Mouse (Mus musculus) forebrain, postnatal 0 days (tissue): ENCODE results near the gene Tulp3. TPM values are rescaled to one million over a fixed set of nuclear protein-coding genes. Genes with fewer than 3 reads are reported as not detected.

Experiments used
- ATAC-seq: fragments of 200-750 bp; cut with Nextera tagmentation; 2 replicates; pipeline ENCODE4 v1.8.0; 2017; ENCODE audit warnings: mild to moderate bottlenecking, moderate library complexity
- DNase-seq: peaks from one replicate; pipeline ENCODE4 v3.0.0-alpha.2; 2015
- H3K27ac ChIP-seq: fragments of 300-500 bp; sonication (generic); 2 replicates; pipeline ENCODE4 v1.5.1; 2014; ENCODE audit warnings: low read depth, mild to moderate bottlenecking, antibody characterized with exemption, low read length, moderate library complexity, mixed read lengths
- H3K27me3 ChIP-seq: fragments of 300-500 bp; sonication (generic); 2 replicates; pipeline ENCODE4 v1.6.1; 2014; ENCODE audit warnings: mild to moderate bottlenecking, low read length, mixed read lengths; ENCODE audit not compliant: insufficient read depth
- H3K36me3 ChIP-seq: fragments of 300-500 bp; sonication (generic); 2 replicates; pipeline ENCODE4 v1.6.1; 2014; ENCODE audit warnings: mild to moderate bottlenecking, moderate library complexity; ENCODE audit not compliant: insufficient read depth
- H3K4me1 ChIP-seq: fragments of 300-500 bp; sonication (generic); 2 replicates; pipeline ENCODE4 v1.6.1; 2014; ENCODE audit warnings: antibody characterized with exemption; ENCODE audit not compliant: insufficient read depth
- H3K4me2 ChIP-seq: fragments of 300-500 bp; sonication (generic); 2 replicates; pipeline ENCODE4 v1.6.1; 2014; ENCODE audit warnings: low read depth, mild to moderate bottlenecking, moderate library complexity
- H3K4me3 ChIP-seq: fragments of 300-500 bp; sonication (generic); 2 replicates; pipeline ENCODE4 v1.5.1; 2014; ENCODE audit warnings: low read depth, low read length, mixed read lengths
- H3K9ac ChIP-seq: fragments of 300-500 bp; sonication (generic); 2 replicates; pipeline ENCODE4 v1.6.1; 2014; ENCODE audit warnings: mild to moderate bottlenecking
- H3K9me3 ChIP-seq: fragments of 300-500 bp; sonication (generic); 2 replicates; pipeline ENCODE4 v1.6.1; 2016; ENCODE audit warnings: low read length
- CTCF ChIP-seq: sonication (generic); IDR thresholded peaks from 2 replicates; pipeline ENCODE4 v1.5.1; 2016; ENCODE audit warnings: antibody characterized with exemption, control low read depth, low read depth
- WGBS: fragments of 180-500 bp; shearing (Covaris S2); extraction: QIAGEN DNeasy Blood & Tissue Kit; methylation state at CpG from one replicate; pipeline ENCODE4 v1.1.7; 2014; 5-methylcytosine and 5-hydroxymethylcytosine counted together
- polyA plus RNA-seq: library from polyadenylated mRNA; unstranded; fragments of >200 nt; fragmentation: Nextera tagmentation; extraction: Ambion mirVana; gene quantifications from 2 replicates; pipeline ENCODE4 v1.2.1, GENCODE M21; 2015
- total RNA-seq: library from RNA; depleted of rRNA; stranded (reverse); fragments of >200 nt; gene quantifications from 2 replicates; pipeline ENCODE4 v1.2.3, GENCODE M21; 2014; rRNA removed

Tulp3 gene
- 12.6 and 13.5 TPM in 2 replicates for total RNA-seq
- 8.1 and 11.0 TPM in 2 replicates for polyA plus RNA-seq

DNA sequence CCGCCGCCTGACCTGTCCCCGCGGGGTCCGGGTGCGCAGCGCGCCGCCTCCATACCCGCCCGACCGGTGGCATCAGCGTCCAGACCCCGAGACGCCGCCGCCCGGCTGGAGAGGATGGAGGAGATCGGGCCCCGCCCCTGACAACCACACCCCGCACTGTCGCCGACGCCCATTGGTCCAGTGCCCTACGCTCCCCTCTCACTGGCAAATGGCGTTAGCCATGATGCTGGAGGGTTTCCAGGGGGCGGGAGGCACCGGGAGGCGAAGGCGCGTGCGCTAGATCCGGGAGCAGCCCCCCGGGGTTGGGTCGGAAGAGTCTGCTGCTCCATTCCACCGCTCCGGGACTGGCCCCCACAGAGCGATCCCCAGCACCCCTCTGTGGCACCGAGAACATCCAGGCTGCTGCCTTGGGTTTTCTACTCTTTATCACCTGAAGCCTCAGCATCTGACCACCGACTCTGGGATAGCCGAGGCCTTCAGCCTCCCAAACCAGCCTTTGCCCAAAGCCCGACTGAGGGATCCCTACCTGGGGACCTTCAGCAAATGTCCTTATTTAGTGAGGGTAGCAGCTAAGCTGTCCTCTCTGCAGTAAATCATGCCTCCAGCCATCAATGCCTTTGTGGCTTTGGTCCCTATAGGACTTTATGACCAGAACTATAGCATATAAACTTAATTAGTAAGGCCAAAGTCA, at the start of gene Tulp3:
Gene Tulp3 (minus strand): TSS at position 126 of the 691 bp plus-strand sequence.
- H3K27ac ChIP-seq: peak within 1 kb of the TSS; percentile 89
- TF ChIP-seq CTCF: no peak
- peaks cover 10% of the 10 kb centered on the region for H3K36me3 ChIP-seq
- H3K4me1 ChIP-seq: peaks cover 8% of the 10 kb centered on the region
- DNase-seq (peak; percentile 99), ATAC-seq (peak; percentile 98)
- H3K9ac ChIP-seq: peak within 1 kb of the TSS; percentile 79
- H3K4me2 ChIP-seq: peak within 1 kb of the TSS; percentile 66
- no peaks in the 10 kb centered on the region for H3K27me3 ChIP-seq
- 1% methylated on average over 37 of the region's 42 CpGs for WGBS
- no peaks in the 10 kb centered on the region for H3K9me3 ChIP-seq
- H3K4me3 ChIP-seq: peak within 1 kb of the TSS; percentile 73

DNA sequence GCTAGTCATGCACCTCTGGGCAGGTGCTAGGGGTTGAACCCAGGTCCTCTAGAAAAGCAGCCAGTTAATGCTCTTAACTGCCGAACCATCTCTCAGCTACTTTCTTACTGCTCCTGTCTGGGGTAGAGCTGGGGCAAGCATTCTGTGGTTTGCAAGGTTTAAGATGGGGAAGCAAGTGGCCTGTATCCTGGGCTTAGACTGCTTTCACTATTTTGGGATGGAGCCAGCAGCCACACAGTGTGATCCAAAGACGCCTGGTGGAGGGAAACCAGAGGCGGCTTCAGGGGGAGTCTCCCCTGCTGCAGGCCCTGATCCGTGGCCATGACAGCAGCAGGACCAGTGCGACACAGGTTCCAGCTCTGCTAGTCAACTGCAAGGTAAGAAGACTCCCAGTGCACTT, 49.1 kb upstream of the Tulp3 start:
- 0 out of 2 replicates have a peak, but pooled peaks cover 5% of the 10 kb centered on the region for H3K4me1 ChIP-seq

DNA sequence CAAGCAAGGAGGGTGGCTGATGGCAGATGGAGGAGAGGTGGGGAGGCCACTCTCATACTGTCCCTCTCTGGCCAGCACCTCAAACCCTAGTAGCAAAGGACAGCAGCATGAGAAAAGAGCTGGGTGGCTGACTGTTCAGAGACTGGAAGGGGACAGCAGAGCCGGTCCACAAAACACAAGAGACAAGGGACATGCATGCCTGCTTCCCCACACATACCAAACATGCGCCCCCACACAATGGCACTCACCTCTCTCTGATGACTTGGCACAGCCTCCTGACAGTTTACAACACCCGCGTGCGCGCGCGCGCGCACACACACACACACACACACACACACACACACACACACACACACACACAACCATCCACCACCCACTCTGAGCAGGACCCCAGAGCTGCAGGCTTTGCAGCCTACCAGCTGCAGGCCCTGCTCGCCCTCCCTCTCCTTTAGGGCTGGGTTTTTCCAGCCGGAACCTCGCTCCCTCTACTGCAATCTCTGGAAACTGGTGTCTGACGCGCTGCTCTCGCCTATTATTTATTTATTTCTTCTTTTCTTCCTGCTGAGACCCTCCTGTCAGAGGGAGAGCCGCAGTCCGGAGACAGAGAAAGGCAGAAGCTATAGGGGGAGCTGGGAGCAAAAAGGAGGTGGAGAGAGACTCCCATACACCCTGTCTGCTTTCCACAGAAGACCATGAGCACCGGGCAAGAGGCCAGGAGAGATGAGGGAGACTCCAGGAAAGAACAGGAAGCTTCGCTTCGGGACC, 44.0 kb upstream of the Tulp3 start:
- H3K27me3 ChIP-seq: no peaks in the 10 kb centered on the region
- H3K9ac ChIP-seq: peak overlapping the region; percentile 46
- TF ChIP-seq CTCF: no peak; the same call in 1 of the 2 replicates
- peak overlapping the region; percentile 29 for H3K4me3 ChIP-seq
- H3K9me3 ChIP-seq: no peaks in the 10 kb centered on the region
- no peaks in the 10 kb centered on the region for H3K36me3 ChIP-seq
- DNase-seq (peak; percentile 77), ATAC-seq (peak; percentile 96)
- peak overlapping the region; percentile 49 for H3K4me2 ChIP-seq
- WGBS: 36% methylated on average over 21 of the region's 21 CpGs
- peak overlapping the region; percentile 48 for H3K27ac ChIP-seq
- 0 out of 2 replicates have a peak, but pooled peaks cover 5% of the 10 kb centered on the region for H3K4me1 ChIP-seq

More for the DNA sequence above, 49.1 kb upstream of the Tulp3 start:
- DNase-seq (no peak), ATAC-seq (peak; percentile 16; the same call in 1 of the 2 replicates)
- peaks cover 28% of the 10 kb centered on the region for H3K36me3 ChIP-seq
- no peak overlapping the region for H3K4me3 ChIP-seq
- H3K9ac ChIP-seq: no peak overlapping the region
- H3K4me2 ChIP-seq: no peak overlapping the region
- no peak overlapping the region for H3K27ac ChIP-seq
- no peak for TF ChIP-seq CTCF
- WGBS: 45% methylated on average over 5 of the region's 5 CpGs
- H3K27me3 ChIP-seq: no peaks in the 10 kb centered on the region
- H3K9me3 ChIP-seq: no peaks in the 10 kb centered on the region

DNA sequence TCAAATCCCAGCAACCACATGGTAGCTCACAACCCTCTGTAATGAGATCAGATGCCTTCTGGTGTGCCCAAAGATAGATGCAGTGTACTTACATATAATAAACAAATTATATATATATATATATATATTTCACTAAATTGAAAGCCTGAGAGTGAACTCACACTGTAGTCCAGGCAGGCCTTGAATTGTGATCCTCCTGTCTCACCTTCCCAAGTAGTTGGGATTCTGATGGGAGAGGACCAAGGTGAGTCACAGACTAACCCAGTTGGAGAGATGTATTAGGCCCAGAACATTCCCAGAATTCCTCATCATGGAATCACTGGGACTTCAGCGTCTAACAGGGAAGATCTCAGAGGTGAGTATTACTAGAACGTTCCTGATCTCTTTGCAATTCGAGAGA, 43.3 kb upstream of the Tulp3 start, which contains the start of gene Nrip2:
Gene Nrip2 (plus strand): TSS at position 301 of the 400 bp plus-strand sequence.
- Histone ChIP-seq H3K4me2 (peak within 1 kb of the TSS; percentile 49), H3K9ac (peak within 1 kb of the TSS; percentile 46), H3K9me3 (no peaks in the 10 kb centered on the region), H3K36me3 (no peaks in the 10 kb centered on the region), H3K27ac (peak within 1 kb of the TSS; percentile 48), H3K4me3 (peak within 1 kb of the TSS; percentile 29), H3K4me1 (0 out of 2 replicates have a peak, but pooled peaks cover 5% of the 10 kb centered on the region), H3K27me3 (no peaks in the 10 kb centered on the region)
- ATAC-seq (no peak), DNase-seq (no peak)
- 82% methylated on average over 3 of the region's 3 CpGs for WGBS
- no peak for TF ChIP-seq CTCF

DNA sequence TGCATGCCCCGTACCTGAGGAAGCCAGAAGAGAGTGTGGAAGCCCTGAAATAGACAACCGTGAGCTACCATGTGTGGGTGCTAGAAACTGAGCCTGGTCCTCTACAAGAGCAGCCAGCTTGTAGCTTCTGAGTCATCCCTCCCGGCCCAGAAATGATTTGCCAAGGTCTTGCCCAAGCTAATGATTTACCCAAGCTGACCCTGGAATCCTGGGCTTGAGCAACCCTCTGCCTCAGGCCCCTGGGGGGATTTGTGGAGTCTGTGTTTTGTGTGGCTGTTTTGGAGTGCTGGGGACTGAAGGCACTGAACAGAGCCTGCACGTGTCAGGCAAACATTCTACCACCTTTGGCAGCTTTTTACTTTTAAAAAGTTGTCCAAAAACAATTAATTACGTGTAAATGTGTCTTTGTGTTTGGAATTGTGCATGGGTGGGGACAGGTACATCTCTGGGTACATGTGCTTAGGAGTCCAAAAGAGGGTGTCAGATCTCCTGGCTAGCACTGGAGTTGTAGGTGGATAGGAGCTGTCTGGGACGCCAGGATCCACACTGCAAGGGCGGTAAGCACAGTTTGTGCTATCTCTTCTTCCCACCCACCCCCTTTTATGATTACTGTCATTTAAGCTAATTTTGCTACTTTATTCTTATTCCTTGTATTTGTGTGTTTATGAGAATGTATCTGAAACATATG, 42.1 kb upstream of the Tulp3 start:
- 0 out of 2 replicates have a peak, but pooled peaks cover 5% of the 10 kb centered on the region for H3K4me1 ChIP-seq
- no peaks in the 10 kb centered on the region for H3K36me3 ChIP-seq
- no peak for TF ChIP-seq CTCF
- no peak for ATAC-seq
- H3K4me3 ChIP-seq: no peak overlapping the region
- no peak overlapping the region for H3K4me2 ChIP-seq
- DNase-seq: no peak
- H3K9ac ChIP-seq: no peak overlapping the region
- WGBS: 80% methylated on average over 7 of the region's 7 CpGs
- no peaks in the 10 kb centered on the region for H3K9me3 ChIP-seq
- no peaks in the 10 kb centered on the region for H3K27me3 ChIP-seq
- no peak overlapping the region for H3K27ac ChIP-seq

DNA sequence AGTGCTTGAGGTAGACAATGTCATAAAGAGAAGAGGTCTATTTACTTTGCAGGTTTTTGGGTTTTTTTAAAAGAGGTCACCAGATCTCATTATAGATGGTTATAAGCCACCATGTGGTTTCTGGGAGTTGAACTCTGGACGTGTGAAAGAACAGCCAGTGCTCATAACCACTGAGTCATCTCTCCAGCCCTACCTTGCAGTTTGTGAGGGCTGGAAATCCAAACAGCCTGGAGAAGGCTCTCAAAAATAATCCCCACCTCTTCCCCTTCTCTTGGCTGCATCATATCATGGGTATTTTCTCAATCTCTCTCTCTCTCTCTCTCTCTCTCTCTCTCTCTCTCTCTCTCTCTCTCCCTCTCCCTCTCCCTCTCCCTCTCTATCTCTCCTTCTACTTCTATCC, 35.0 kb upstream of the Tulp3 start:
- WGBS: 51% methylated on average over 1 of the region's 1 CpGs
- no peaks in the 10 kb centered on the region for H3K36me3 ChIP-seq
- no peaks in the 10 kb centered on the region for H3K4me1 ChIP-seq

More for the DNA sequence above, 35.0 kb upstream of the Tulp3 start:
- DNase-seq: no peak
- Histone ChIP-seq H3K27me3 (no peaks in the 10 kb centered on the region), H3K27ac (no peak overlapping the region), H3K4me2 (no peak overlapping the region), H3K4me3 (no peak overlapping the region), H3K9me3 (no peaks in the 10 kb centered on the region), H3K9ac (no peak overlapping the region)
- no peak for TF ChIP-seq CTCF
- ATAC-seq: no peak
